Mouse (Mus musculus) stomach, embryonic 14.5 days (tissue): ENCODE data around the gene Sh2d4b. TPM values are rescaled to one million over a fixed set of nuclear protein-coding genes. Genes with fewer than 3 reads are reported as not detected.

Source experiments
- ATAC-seq: fragments of 200-750 bp; cut with Nextera tagmentation; 2 replicates; pipeline ENCODE4 v1.8.0; 2017; ENCODE audit warnings: low read depth, moderate TSS enrichment; ENCODE audit not compliant: insufficient number of reproducible peaks, insufficient read depth, low FRiP score
- H3K27ac ChIP-seq: fragments of 300-500 bp; sonication (generic); 2 replicates; pipeline ENCODE4 v1.5.1; 2014; ENCODE audit warnings: mild to moderate bottlenecking, low read length, moderate library complexity, mixed read lengths
- H3K27me3 ChIP-seq: fragments of 300-500 bp; sonication (generic); 2 replicates; pipeline ENCODE4 v1.6.1; 2014; ENCODE audit warnings: low read length, control low read depth, mixed read lengths; ENCODE audit not compliant: control insufficient read depth, insufficient read depth
- H3K36me3 ChIP-seq: fragments of 300-500 bp; sonication (generic); 2 replicates; pipeline ENCODE4 v1.6.1; 2014; ENCODE audit warnings: mild to moderate bottlenecking, control low read depth, low read length, moderate library complexity, mixed read lengths; ENCODE audit not compliant: control insufficient read depth, insufficient read depth
- H3K4me1 ChIP-seq: fragments of 300-500 bp; sonication (generic); 2 replicates; pipeline ENCODE4 v1.6.1; 2014; ENCODE audit warnings: low read length, control low read depth, mixed read lengths; ENCODE audit not compliant: control insufficient read depth, insufficient read depth
- H3K4me2 ChIP-seq: fragments of 300-500 bp; sonication (generic); replicated peaks from 2 replicates; pipeline ENCODE4 v1.6.1; 2014; ENCODE audit warnings: low read depth, low read length, control low read depth
- H3K4me3 ChIP-seq: fragments of 300-500 bp; sonication (generic); 2 replicates; pipeline ENCODE4 v1.5.1; 2014; ENCODE audit warnings: low read depth, low read length, control low read depth
- H3K9ac ChIP-seq: fragments of 300-500 bp; sonication (generic); replicated peaks from 2 replicates; pipeline ENCODE4 v1.6.1; 2014; ENCODE audit warnings: low read depth, mild to moderate bottlenecking, control low read depth, low read length, moderate library complexity, mixed read lengths
- H3K9me3 ChIP-seq: fragments of 300-500 bp; sonication (generic); 2 replicates; pipeline ENCODE4 v1.6.1; 2016; ENCODE audit warnings: low read depth, low read length, control low read depth; ENCODE audit not compliant: control insufficient read depth
- WGBS: fragments of 180-500 bp; shearing (Covaris S2); extraction: QIAGEN DNeasy Blood & Tissue Kit; methylation state at CpG from one replicate; pipeline ENCODE4 v1.1.7; 2014; 5-methylcytosine and 5-hydroxymethylcytosine counted together
- polyA plus RNA-seq: library from polyadenylated mRNA; unstranded; fragments of >200 nt; fragmentation: Nextera tagmentation; extraction: Ambion mirVana; gene quantifications from 2 replicates; pipeline ENCODE4 v1.2.1, GENCODE M21; 2014

Gene Sh2d4b
- polyA plus RNA-seq, 1 experiment from 2014 or later, result 0.56 TPM

DNA sequence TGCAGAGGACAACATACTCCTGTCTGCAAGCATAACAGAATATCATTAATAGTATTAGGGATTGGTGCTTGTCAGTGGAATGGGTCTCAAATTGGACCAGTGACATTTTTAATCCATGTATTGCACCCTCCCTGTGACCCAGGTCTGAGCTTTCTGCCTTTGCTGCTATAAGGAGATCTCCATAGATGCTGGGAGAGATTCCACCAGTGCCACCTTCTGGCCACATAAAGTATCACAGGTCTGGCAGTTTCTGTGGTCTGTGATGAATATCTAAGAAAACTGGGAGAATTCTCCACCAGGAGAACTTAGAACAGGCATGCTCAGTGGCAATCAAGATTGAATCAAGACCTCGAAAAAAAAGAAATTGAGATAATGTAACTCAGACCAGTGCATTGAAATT, 101.5 kb downstream of the Sh2d4b start:
- no peak overlapping the region for H3K4me3 ChIP-seq
- no peak overlapping the region for H3K4me2 ChIP-seq
- H3K9ac ChIP-seq, result no peak overlapping the region
- H3K27ac ChIP-seq, result no peak overlapping the region
- no peaks in the 10 kb centered on the region for H3K27me3 ChIP-seq
- no peaks in the 10 kb centered on the region for H3K4me1 ChIP-seq
- ATAC-seq, result no peak
- 42% methylated on average over 1 of the region's 1 CpGs for WGBS
- H3K9me3 ChIP-seq, result no peaks in the 10 kb centered on the region
- no peaks in the 10 kb centered on the region for H3K36me3 ChIP-seq

DNA sequence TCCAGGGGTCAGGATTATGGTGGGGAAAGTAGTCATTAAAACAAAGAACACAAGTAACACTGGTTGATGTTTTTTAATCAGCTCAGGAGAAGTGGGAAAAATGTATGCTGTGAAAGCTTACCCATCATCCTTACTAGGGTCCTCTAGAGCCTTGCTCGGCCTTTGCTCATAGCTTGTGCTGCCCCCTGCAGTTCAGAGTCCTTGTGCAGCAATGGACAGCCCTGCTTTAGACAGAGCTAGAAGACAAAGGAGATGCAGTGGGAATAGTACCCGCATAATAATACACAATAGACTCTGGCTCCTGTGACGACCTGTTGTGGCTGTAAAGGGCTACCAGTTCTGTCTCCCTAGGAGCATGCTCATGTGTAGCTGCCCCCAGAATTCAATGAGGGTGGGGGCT, 104.0 kb downstream of the Sh2d4b start:
- no peak overlapping the region for H3K4me2 ChIP-seq
- no peaks in the 10 kb centered on the region for H3K4me1 ChIP-seq
- no peak overlapping the region for H3K9ac ChIP-seq
- H3K27ac ChIP-seq, result no peak overlapping the region
- no peaks in the 10 kb centered on the region for H3K36me3 ChIP-seq
- no peak overlapping the region for H3K4me3 ChIP-seq
- no peak for ATAC-seq
- H3K9me3 ChIP-seq, result no peaks in the 10 kb centered on the region
- 34% methylated on average over 3 of the region's 3 CpGs for WGBS
- no peaks in the 10 kb centered on the region for H3K27me3 ChIP-seq

DNA sequence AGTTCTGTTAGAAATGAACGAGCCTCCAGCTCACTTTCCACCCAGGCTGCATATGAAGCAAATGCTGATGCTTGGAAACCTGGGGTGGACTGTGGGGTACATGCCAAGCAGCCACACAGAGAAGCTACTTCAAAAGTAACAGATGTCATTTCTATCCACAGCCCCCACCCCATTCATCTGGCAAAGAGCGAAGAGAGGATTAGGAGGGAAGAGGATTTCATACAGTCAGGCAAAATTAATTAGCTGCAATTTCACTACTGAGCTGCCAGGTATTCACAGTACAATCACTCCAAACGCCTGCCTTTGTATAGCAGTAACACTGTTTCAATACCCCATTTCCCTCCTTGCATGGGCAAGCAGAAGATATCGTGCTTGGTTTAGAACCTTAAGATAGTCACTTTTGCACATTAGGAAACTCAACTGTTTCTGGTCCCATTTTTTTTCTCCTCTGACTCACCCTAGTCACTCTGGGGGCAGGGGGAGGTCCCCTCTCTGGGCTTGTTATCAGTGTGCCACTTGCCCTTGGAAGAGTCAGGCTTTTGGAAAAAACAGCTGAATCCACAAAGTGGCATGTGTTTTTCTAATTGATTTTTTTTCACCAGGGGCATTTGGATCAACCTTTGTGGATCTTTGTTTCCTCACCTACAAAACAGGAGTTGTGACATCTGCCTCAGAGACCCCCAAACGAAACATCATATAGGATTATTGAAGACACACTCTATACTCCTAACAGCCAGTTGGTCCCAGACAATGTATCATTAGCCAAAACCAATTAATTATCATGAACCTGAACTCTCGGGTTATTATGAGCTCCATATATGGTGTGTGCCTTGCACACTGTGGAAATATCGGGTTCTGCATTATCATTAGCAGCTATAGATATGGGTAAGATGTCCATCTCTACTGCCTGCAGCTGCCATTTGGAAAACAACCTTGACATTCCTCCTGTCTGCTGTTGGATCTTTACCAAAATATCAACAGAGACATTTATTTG, 123.7 kb downstream of the Sh2d4b start:
- no peaks in the 10 kb centered on the region for H3K27me3 ChIP-seq
- ATAC-seq, result no peak
- no peak overlapping the region for H3K4me3 ChIP-seq
- H3K36me3 ChIP-seq, result no peaks in the 10 kb centered on the region
- H3K9ac ChIP-seq, result no peak overlapping the region
- no peak overlapping the region for H3K4me2 ChIP-seq
- no peaks in the 10 kb centered on the region for H3K9me3 ChIP-seq
- no peaks in the 10 kb centered on the region for H3K4me1 ChIP-seq
- no peak overlapping the region for H3K27ac ChIP-seq
- WGBS, result 63% methylated on average over 7 of the region's 7 CpGs

Other genes starting within 250 kb of the Sh2d4b start
- 84.5 and 88.2 TPM in 2 replicates for gene Tspan14, start 73.5 kb upstream of the Sh2d4b start, polyA plus RNA-seq
- 42.7 and 45.8 TPM in 2 replicates for gene Fam213a, start 120.5 kb upstream of the Sh2d4b start, polyA plus RNA-seq
- gene Dydc2, start 175.9 kb upstream of the Sh2d4b start, polyA plus RNA-seq, result not detected in 2 replicates
- not detected in 2 replicates for gene Dydc1, start 179.6 kb upstream of the Sh2d4b start, polyA plus RNA-seq
- 1.2 TPM in 1 of 2 replicates, not detected in the other for gene Mat1a, start 211.8 kb upstream of the Sh2d4b start, polyA plus RNA-seq
- gene Sftpa1, start 238.5 kb upstream of the Sh2d4b start, polyA plus RNA-seq, result not detected in 2 replicates